Mouse (Mus musculus) erythroblast, embryonic 14.5 days (primary cell): ENCODE results near the gene Kbtbd12.

Source experiments
- GATA1 ChIP-seq: IDR thresholded peaks from 2 replicates; pipeline ENCODE4 v1.6.1; 2012; ENCODE audit warnings: low read length, inconsistent platforms, mixed read lengths
- TAL1 ChIP-seq: IDR thresholded peaks from 3 replicates; pipeline ENCODE4 v1.6.1; 2012; ENCODE audit warnings: low read length, inconsistent platforms, mixed read lengths

DNA sequence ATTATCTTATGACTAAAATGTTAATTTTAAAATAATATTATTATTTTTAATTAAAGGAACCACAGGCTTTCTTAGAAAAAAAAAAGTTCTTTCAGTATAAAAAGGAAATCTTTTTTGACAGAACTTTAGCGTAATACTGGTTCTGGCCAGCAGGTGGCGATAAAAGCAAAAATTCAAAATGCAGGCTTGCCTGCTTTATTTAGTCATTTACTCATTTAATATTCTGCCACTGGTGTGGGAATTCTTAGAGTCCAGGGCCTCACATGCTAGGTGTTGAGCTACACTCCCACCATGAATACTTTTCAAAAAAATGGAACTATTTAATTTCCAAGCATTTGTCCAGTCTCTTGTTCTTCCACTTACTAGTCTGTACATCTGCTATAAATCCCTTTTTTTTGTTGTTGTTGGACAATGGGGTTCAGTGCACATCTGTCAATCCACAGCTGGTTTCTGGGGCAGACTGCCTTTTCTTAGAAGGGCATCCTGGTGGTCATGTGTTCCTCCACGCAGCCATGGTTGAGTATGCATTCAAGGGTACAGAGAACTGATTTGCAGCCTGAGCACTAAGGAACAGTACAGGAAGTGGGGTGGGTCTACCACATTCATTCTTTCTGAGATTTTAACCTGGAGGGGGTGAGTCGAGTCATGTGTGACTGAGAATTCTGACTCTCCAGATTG is 88.5 kb downstream of the Kbtbd12 start:
- TF ChIP-seq GATA1 (no peak), TAL1 (no peak)
